Mouse (Mus musculus) heart, postnatal 0 days (tissue): ENCODE data around the gene Prlhr.

Experiments
- CTCF ChIP-seq: IDR thresholded peaks from 2 replicates; pipeline ENCODE4 v1.5.1; 2016; ENCODE audit warnings: antibody characterized with exemption, control low read depth, low read depth
- EP300 ChIP-seq: IDR thresholded peaks from 2 replicates; pipeline ENCODE4 v1.6.1; 2016; ENCODE audit warnings: antibody characterized with exemption, low read depth

GRCm38 (mm10) chr19:60459680-60460079 is 8.4 kb downstream of the Prlhr start:
- no peak for TF ChIP-seq CTCF
- no peak for TF ChIP-seq EP300
